Mouse (Mus musculus) heart, embryonic 14.5 days (tissue): ENCODE results near the gene Slc10a1. TPM values are rescaled to one million over a fixed set of nuclear protein-coding genes. Genes with fewer than 3 reads are reported as not detected.

Experiments
- ATAC-seq: fragments of 200-750 bp; cut with Nextera tagmentation; 2 replicates; pipeline ENCODE4 v1.8.0; 2017; ENCODE audit warnings: low read depth, moderate TSS enrichment; ENCODE audit not compliant: insufficient number of reproducible peaks, insufficient read depth, low FRiP score
- H3K27ac ChIP-seq, 2 experiments: fragments of 200-500 bp in 1 of 2; fragments of 300-500 bp in 1 of 2; sonication (generic) in 1 of 2; replicated peaks in 1 of 2; 2 replicates each; pipeline ENCODE4 v1.5.1; 2012 to 2014; ENCODE audit warnings: low read depth in 2 of 2, low read length in 2 of 2, control low read depth in 1 of 2, mild to moderate bottlenecking in 1 of 2, mixed read lengths in 1 of 2; ENCODE audit not compliant: control insufficient read depth in 1 of 2, insufficient read depth in 1 of 2
- H3K27me3 ChIP-seq: fragments of 300-500 bp; sonication (generic); 2 replicates; pipeline ENCODE4 v1.6.1; 2014; ENCODE audit warnings: mild to moderate bottlenecking, low read length, control low read depth; ENCODE audit not compliant: control insufficient read depth, insufficient read depth
- H3K36me3 ChIP-seq: fragments of 300-500 bp; sonication (generic); 2 replicates; pipeline ENCODE4 v1.6.1; 2014; ENCODE audit warnings: mild to moderate bottlenecking, control low read depth, low read length, mixed read lengths; ENCODE audit not compliant: control insufficient read depth, insufficient read depth
- H3K4me1 ChIP-seq, 2 experiments: fragments of 200-500 bp in 1 of 2; fragments of 300-500 bp in 1 of 2; sonication (generic) in 1 of 2; 2 replicates each; pipeline ENCODE4 v1.6.1; 2012 to 2014; ENCODE audit warnings: low read length in 2 of 2, control low read depth in 1 of 2, mixed read lengths in 1 of 2; ENCODE audit not compliant: control insufficient read depth in 2 of 2, insufficient read depth in 2 of 2
- H3K4me2 ChIP-seq: fragments of 300-500 bp; sonication (generic); 2 replicates; pipeline ENCODE4 v1.6.1; 2014; ENCODE audit warnings: mild to moderate bottlenecking, low read length
- H3K4me3 ChIP-seq, 2 experiments: fragments of 200-500 bp in 1 of 2; fragments of 300-500 bp in 1 of 2; sonication (generic) in 1 of 2; 2 replicates each; pipeline ENCODE4 v1.5.1; 2012 to 2014; ENCODE audit warnings: low read length in 2 of 2, mild to moderate bottlenecking in 2 of 2, control low read depth in 1 of 2, low read depth in 1 of 2, moderate library complexity in 1 of 2; ENCODE audit not compliant: control insufficient read depth in 1 of 2, insufficient read depth in 1 of 2
- H3K9ac ChIP-seq: fragments of 300-500 bp; sonication (generic); 2 replicates; pipeline ENCODE4 v1.6.1; 2014; ENCODE audit warnings: mild to moderate bottlenecking, low read length
- H3K9me3 ChIP-seq: fragments of 300-500 bp; sonication (generic); 2 replicates; pipeline ENCODE4 v1.6.1; 2016; ENCODE audit warnings: low read length, control low read depth; ENCODE audit not compliant: control insufficient read depth
- WGBS: fragments of 180-500 bp; shearing (Covaris S2); extraction: QIAGEN DNeasy Blood & Tissue Kit; methylation state at CpG from one replicate; pipeline ENCODE4 v1.1.7; 2014; 5-methylcytosine and 5-hydroxymethylcytosine counted together
- polyA plus RNA-seq: library from polyadenylated mRNA; unstranded; fragments of >200 nt; fragmentation: Nextera tagmentation; extraction: Ambion mirVana; gene quantifications from 2 replicates; pipeline ENCODE4 v1.2.1, GENCODE M21; 2014

Gene Slc10a1
- polyA plus RNA-seq, 1 experiment from 2014 or later = 0.74 TPM

DNA sequence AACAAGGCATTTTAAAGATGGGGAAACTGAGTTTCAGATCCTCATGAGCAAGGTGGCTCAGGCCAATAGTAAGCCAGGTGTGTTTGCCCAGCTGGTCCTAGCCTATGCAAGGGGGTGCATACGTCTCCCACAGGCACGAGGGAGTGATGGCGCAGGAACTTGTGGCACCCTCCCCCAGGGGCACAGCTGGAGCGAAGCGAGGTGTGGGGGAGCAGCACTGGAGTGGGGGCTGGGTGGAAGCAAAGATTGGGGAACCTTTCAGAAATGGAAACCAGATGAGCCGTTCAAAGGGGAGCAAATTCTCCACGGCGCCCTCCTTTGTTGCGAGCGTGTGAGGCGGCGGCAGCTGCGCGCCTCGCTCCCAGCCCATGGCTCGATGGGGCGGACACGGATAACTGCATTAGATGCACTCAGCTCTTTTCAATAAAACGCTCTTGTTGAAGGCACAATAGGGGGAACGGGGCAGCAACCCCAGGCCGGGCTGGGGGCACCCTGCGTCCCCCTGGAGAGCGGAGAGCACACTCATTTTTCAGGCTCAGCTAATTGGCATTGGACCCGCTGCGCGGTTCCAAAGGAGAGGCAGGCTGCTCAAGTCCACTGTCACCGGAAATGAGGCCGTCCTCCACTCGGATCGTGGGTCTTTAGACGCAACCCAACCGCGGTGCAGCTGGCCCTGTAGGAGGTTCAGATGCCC, 30.2 kb upstream of the Slc10a1 start:
- WGBS = 5% methylated on average over 33 of the region's 33 CpGs
- Histone ChIP-seq H3K4me2 (peak overlapping the region; percentile 38), H3K4me1 (0 out of 4 replicates have a peak, but pooled peaks cover 0 to 4% of the 10 kb centered on the region in 2 experiments), H3K27me3 (peaks cover 27% of the 10 kb centered on the region), H3K27ac (no peak overlapping the region), H3K9ac (no peak overlapping the region), H3K4me3 (peak overlapping the region in 1 of 2 experiments; percentile 12; a peak in 1 of 4 replicates), H3K36me3 (no peaks in the 10 kb centered on the region), H3K9me3 (peaks cover 4% of the 10 kb centered on the region; the same call in 1 of the 2 replicates)
- ATAC-seq = no peak

DNA sequence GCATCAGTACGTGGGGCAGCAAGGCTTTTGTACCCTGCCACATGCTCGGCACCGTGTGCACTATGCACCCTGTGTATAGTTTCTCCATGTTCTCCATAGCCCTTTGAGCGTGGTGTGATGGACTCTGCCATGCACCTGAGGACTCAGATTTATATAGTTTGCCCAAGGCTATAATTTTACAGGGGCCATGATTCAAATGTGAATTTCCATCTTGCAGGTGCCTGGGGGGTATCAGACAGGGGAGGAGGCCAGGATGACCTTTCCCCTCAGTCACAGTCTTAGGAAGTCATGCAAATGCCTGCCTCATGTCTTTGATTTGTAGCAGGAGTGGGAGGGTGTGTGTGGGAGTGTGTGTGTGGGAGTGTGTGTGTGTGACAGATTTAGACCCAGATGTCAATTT, 29.1 kb upstream of the Slc10a1 start:
- no peak overlapping the region for H3K9ac ChIP-seq
- peaks cover 27% of the 10 kb centered on the region for H3K27me3 ChIP-seq
- 74% methylated on average over 4 of the region's 4 CpGs for WGBS
- no peak overlapping the region for H3K4me2 ChIP-seq
- H3K4me3 ChIP-seq = no peak overlapping the region
- H3K27ac ChIP-seq = no peak overlapping the region
- no peak for ATAC-seq
- no peaks in the 10 kb centered on the region for H3K36me3 ChIP-seq
- H3K9me3 ChIP-seq = peaks cover 4% of the 10 kb centered on the region; the same call in 1 of the 2 replicates
- H3K4me1 ChIP-seq = 0 out of 4 replicates have a peak, but pooled peaks cover 0 to 4% of the 10 kb centered on the region in 2 experiments

DNA sequence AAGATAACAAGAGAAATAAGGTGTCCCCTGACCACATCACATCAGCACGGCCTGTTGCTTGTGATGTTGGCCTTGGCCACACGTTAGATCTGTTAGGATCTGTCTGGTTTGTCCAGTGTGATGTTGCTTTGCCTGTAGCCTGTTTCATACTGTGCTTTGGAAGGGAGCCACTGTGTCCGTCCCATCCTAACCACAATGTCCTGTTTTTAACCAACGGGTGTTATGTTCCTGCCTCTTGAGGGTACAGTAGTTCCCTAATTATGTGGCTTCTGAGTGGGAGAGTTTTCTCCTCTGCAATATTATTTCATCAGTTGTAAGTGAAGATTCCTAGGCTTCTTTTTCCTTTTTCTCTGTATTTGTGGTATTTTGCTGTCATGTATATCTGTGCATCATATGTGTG, 26.8 kb upstream of the Slc10a1 start:
- WGBS = 79% methylated on average over 4 of the region's 4 CpGs
- H3K9me3 ChIP-seq = peaks cover 4% of the 10 kb centered on the region; the same call in 1 of the 2 replicates
- 0 out of 4 replicates have a peak, but pooled peaks cover 0 to 4% of the 10 kb centered on the region in 2 experiments for H3K4me1 ChIP-seq
- no peak for ATAC-seq
- H3K4me3 ChIP-seq = no peak overlapping the region
- H3K36me3 ChIP-seq = no peaks in the 10 kb centered on the region
- H3K9ac ChIP-seq = no peak overlapping the region
- peaks cover 27% of the 10 kb centered on the region for H3K27me3 ChIP-seq
- no peak overlapping the region for H3K4me2 ChIP-seq
- H3K27ac ChIP-seq = no peak overlapping the region

DNA sequence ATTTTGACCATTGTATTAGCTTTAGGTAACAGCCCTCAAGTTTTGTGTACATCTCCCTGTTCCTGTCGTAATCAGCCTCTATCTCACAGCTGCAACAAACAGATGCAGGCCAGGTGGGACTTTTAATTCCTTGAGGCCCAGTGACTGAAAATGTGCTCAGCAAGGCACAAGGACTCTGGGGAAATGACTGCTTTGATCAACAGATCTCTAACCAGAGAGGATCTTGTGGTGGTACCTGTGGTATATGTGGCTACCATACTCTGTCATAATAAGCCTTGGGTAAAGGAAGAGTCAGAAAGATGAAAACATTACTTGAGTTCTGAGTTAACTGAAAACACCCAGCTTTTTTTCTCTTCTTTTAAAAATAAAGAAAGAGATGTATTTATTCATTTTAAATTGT, 25.3 kb upstream of the Slc10a1 start:
- peaks cover 4% of the 10 kb centered on the region; the same call in 1 of the 2 replicates for H3K9me3 ChIP-seq
- no peak overlapping the region for H3K27ac ChIP-seq
- H3K4me1 ChIP-seq = 0 out of 4 replicates have a peak, but pooled peaks cover 0 to 2% of the 10 kb centered on the region in 2 experiments
- no peak overlapping the region for H3K9ac ChIP-seq
- no peak overlapping the region for H3K4me2 ChIP-seq
- H3K27me3 ChIP-seq = peaks cover 15% of the 10 kb centered on the region
- no peak for ATAC-seq
- H3K4me3 ChIP-seq = no peak overlapping the region
- no peaks in the 10 kb centered on the region for H3K36me3 ChIP-seq
- WGBS = 79% methylated on average over 1 of the region's 1 CpGs

DNA sequence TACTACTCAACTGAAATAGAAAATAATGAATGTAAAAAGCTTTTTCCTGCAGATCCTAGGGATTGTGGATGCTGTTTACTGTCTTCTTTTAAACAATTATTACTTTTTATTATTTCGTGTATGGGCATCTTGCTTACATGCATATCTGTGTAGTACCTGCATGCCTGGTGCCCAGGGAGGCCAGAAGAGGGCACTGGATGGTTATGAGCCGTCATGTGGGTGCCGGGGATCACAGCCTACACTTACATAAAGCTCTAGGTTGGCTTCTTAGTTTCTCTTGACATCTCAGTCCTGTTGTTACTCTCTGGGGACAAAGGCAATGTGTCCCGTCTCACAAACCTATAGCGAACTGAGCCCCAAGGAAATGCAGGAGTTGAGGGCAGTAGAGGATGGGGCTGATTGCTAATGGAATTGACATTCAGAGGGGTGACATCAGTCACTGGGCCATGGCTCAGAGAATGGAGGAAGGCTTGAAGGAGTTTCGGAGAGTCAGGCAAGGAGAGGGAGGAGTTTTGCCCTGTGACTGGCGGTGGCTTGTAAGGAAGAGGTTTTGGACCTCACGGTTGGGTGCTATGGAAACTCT, 24.1 kb upstream of the Slc10a1 start:
- H3K9me3 ChIP-seq = peaks cover 6% of the 10 kb centered on the region; the same call in 1 of the 2 replicates
- H3K4me2 ChIP-seq = no peak overlapping the region
- H3K4me1 ChIP-seq = no peaks in the 10 kb centered on the region
- no peak overlapping the region for H3K27ac ChIP-seq
- no peak overlapping the region for H3K9ac ChIP-seq
- no peaks in the 10 kb centered on the region for H3K36me3 ChIP-seq
- H3K27me3 ChIP-seq = peaks cover 4% of the 10 kb centered on the region; the same call in 1 of the 2 replicates
- ATAC-seq = no peak
- no peak overlapping the region for H3K4me3 ChIP-seq
- WGBS = 71% methylated on average over 8 of the region's 8 CpGs

DNA sequence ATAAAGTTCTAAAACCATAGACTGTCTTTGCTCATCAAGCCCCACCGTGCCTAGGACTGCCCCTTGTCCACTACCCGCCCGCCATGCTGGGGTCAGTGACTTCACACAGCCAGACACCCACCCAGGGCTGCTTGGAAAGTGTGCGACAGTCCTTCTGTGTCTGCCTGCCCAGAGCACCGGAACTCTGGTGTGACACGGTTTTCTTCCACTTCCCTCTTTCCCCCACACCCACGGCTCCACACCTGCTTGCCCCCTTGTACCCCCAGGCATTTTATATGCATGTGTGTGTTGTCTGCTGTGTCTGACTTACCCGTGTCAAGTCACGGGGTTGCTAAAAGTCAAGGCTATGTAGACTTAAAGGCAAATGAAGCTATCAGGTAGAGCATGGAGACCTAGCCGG, 23.3 kb upstream of the Slc10a1 start:
- H3K27me3 ChIP-seq = no peaks in the 10 kb centered on the region
- ATAC-seq = no peak
- 80% methylated on average over 10 of the region's 10 CpGs for WGBS
- no peak overlapping the region for H3K4me2 ChIP-seq
- no peaks in the 10 kb centered on the region for H3K4me1 ChIP-seq
- H3K9me3 ChIP-seq = peaks cover 9% of the 10 kb centered on the region; the same call in 1 of the 2 replicates
- H3K36me3 ChIP-seq = no peaks in the 10 kb centered on the region
- H3K4me3 ChIP-seq = no peak overlapping the region
- no peak overlapping the region for H3K27ac ChIP-seq
- H3K9ac ChIP-seq = no peak overlapping the region

DNA sequence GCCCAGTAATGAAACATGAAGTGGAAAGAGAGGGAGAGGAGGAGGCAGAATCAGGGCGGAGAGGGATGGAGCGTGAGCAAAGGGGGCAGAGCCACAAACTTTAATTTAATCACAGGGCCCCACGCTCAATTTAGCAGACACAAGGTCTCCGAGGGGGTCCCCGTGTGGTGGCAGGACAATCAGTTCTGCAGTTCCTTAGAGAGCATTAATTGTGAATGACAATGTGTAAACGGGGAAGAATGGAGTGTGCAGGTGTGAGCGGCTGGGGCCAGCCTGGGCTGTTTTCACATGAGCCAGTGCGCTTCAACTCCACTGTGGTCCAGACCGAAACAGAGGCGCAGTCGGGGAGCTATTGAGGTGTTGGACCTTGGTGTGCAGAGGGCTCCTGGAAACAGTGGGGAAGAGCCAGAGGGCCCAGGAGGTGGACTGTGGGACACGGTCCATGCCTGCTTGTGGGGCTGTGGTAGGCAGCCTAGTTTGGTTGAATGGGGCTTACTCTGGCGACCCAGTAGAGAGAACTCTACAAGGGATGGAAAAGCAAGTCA, 22.5 kb upstream of the Slc10a1 start:
- no peaks in the 10 kb centered on the region for H3K4me1 ChIP-seq
- 83% methylated on average over 13 of the region's 13 CpGs for WGBS
- no peaks in the 10 kb centered on the region for H3K36me3 ChIP-seq
- no peaks in the 10 kb centered on the region for H3K27me3 ChIP-seq
- H3K4me3 ChIP-seq = no peak overlapping the region
- no peak for ATAC-seq
- H3K4me2 ChIP-seq = no peak overlapping the region
- peaks cover 9% of the 10 kb centered on the region; the same call in 1 of the 2 replicates for H3K9me3 ChIP-seq
- no peak overlapping the region for H3K27ac ChIP-seq
- H3K9ac ChIP-seq = no peak overlapping the region
